Mouse (Mus musculus): ENCODE data around the gene Gnpat. TPM values are rescaled to one million over a fixed set of nuclear protein-coding genes. Genes with fewer than 3 reads are reported as not detected.

The Gnpat gene
- total RNA-seq, 1 experiment from 2014 or later, result 120 TPM

Other genes with a start within 250 kb of the Gnpat start
- gene 2310022B05Rik, start 199.7 kb upstream of the Gnpat start, total RNA-seq (2021), result 38.6 and 39.1 TPM in 2 replicates
- gene Ttc13, start 141.1 kb upstream of the Gnpat start, total RNA-seq (2021), result 45.7 and 46.7 TPM in 2 replicates
- gene Arv1, start 140.9 kb upstream of the Gnpat start, total RNA-seq (2021), result 9.6 and 12.4 TPM in 2 replicates
- gene Fam89a, start 111.2 kb upstream of the Gnpat start, total RNA-seq (2021), result 1.8 TPM in 2 replicates
- 4.7 and 5.4 TPM in 2 replicates for gene Trim67, start 69.9 kb upstream of the Gnpat start, total RNA-seq (2021)
- 27.0 and 29.8 TPM in 2 replicates for gene 2810004N23Rik, start 87 bp downstream of the Gnpat start, total RNA-seq (2021)
- gene Exoc8, start 34.7 kb downstream of the Gnpat start, total RNA-seq (2021), result 21.5 and 23.8 TPM in 2 replicates
- gene Sprtn, start 34.9 kb downstream of the Gnpat start, total RNA-seq (2021), result 20.1 and 21.3 TPM in 2 replicates
- 63.4 and 77.1 TPM in 2 replicates for gene Egln1, start 86.3 kb downstream of the Gnpat start, total RNA-seq (2021)
- 74.1 and 74.7 TPM in 2 replicates for gene Tsnax, start 150.0 kb downstream of the Gnpat start, total RNA-seq (2021)
- gene Disc1, start 191.2 kb downstream of the Gnpat start, total RNA-seq (2021), result 3.4 and 3.8 TPM in 2 replicates

Data from adrenal gland, postnatal 14 days (tissue).